Comparison of ENCODE assay signal across 17 mouse cellular contexts in the genomic region with DNA sequence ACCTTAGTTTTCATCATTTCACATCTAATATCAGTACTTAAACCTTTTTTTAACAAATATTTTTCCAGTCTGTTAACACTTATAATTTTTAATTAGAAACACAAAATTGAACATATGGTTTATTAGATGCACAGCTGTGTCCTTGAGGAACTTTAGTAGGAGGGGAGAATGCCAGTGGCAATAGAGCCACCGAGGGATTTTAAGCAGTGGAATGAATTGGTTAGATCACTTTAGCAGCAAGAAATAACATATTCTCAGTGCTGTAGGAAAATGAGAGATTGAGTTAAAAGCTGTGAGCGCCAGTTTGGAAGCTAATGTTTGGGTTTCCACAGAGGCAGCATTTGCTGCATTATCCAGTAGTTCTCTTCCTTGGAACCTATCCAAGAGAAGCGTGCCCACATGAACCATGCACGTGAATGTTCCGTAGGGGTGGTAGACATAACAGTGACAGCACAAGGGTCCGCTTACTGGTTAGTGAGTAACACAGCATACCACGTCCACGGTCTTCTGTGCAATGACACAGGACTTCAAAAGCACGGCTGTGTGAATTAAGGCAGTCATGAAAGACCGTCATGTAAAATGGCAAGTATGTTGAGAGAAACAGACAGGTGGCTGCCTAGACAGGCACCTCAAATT.
A peak's percentile ranks its signal among the peaks of the same experiment; 100 is the strongest.
DNase-seq lines count a peak whose midpoint lies in the region; ATAC-seq lines count a peak whose summit lies in the region.
"Had no signal": no experiment of that assay in that cellular context is flagged by ENCODE, and none has a peak within 500 bp of the region (broad histone marks: within the 10 kb centered on the region; RNA-seq: fewer than 3 reads in every experiment).

No protein-coding gene starts in this region.

- 0 out of 2 replicates have a peak, but pooled peaks have one; percentile 41 for ATAC-seq in forebrain, embryonic 13.5 days
- no peak for ATAC-seq in forebrain, embryonic 11.5 days (replicated peaks; ENCODE audit: low FRiP score)
- ATAC-seq in monocyte, adult 5-6 weeks (replicated peaks; ENCODE audit: insufficient number of reproducible peaks, low FRiP score, low TSS enrichment, poor library complexity, severe bottlenecking) = no peak

- H3K9ac ChIP-seq in forebrain, embryonic 13.5 days = no peak overlapping the region
- H3K9ac ChIP-seq in forebrain, embryonic 11.5 days (ENCODE audit: low read length) = no peak overlapping the region
- H3K9ac ChIP-seq: limb, embryonic 12.5 days; liver, embryonic 14.5 days had no signal

- 77% methylated on average over 10 of the region's 10 CpGs for WGBS in forebrain, embryonic 13.5 days
- 94% methylated on average over 10 of the region's 10 CpGs for WGBS in forebrain, embryonic 11.5 days

- H3K27ac ChIP-seq in forebrain, embryonic 13.5 days = peak overlapping the region; percentile 25; the same call in 1 of the 2 replicates
- no peak overlapping the region for H3K27ac ChIP-seq in forebrain, embryonic 11.5 days (ENCODE audit: low read depth, low read length)
- H3K27ac ChIP-seq: limb, embryonic 12.5 days; liver, embryonic 14.5 days had no signal

- H3K27me3 ChIP-seq in forebrain, embryonic 13.5 days = no peaks in the 10 kb centered on the region
- H3K27me3 ChIP-seq in forebrain, embryonic 11.5 days (ENCODE audit: control insufficient read depth, insufficient read depth, low read length) = no peaks in the 10 kb centered on the region
- H3K27me3 ChIP-seq: limb, embryonic 12.5 days; megakaryocyte, embryonic 14.5 days had no signal

- no peak overlapping the region for H3K4me3 ChIP-seq in forebrain, embryonic 13.5 days
- H3K4me3 ChIP-seq in forebrain, embryonic 11.5 days (ENCODE audit: low read depth, low read length) = no peak overlapping the region
- H3K4me3 ChIP-seq: erythroblast, embryonic 14.5 days; limb, embryonic 12.5 days; megakaryocyte, embryonic 14.5 days had no signal

- H3K9me3 ChIP-seq in forebrain, embryonic 13.5 days (replicated peaks) = no peaks in the 10 kb centered on the region
- H3K9me3 ChIP-seq in forebrain, embryonic 11.5 days (ENCODE audit: control insufficient read depth, low read length) = no peaks in the 10 kb centered on the region
- H3K9me3 ChIP-seq: limb, embryonic 12.5 days; megakaryocyte, embryonic 14.5 days had no signal

- no peaks in the 10 kb centered on the region for H3K4me1 ChIP-seq in forebrain, embryonic 13.5 days
- H3K4me1 ChIP-seq in forebrain, embryonic 11.5 days (replicated peaks; ENCODE audit: control insufficient read depth, insufficient read depth, low read length) = no peaks in the 10 kb centered on the region
- H3K4me1 ChIP-seq: limb, embryonic 12.5 days; megakaryocyte, embryonic 14.5 days had no signal

- no peak for DNase-seq in forebrain, embryonic 11.5 days (ENCODE audit: low spot score)
- DNase-seq in layer of hippocampus, adult 18-20 months (ENCODE audit: low spot score in 2 of 2) = peak; percentile 13 to 33
- no peak for DNase-seq in layer of hippocampus, postnatal 25 days (ENCODE audit: extremely low spot score in 1 of 2, low spot score in 1 of 2)
- DNase-seq in right cerebral cortex, postnatal 14 days = peak; percentile 23
- no peak for DNase-seq in right cerebral cortex, postnatal 25 days
- DNase-seq in urinary bladder, adult 2 months (ENCODE audit: low spot score) = no peak
- DNase-seq: adrenal gland, postnatal 14 days; cerebellum, postnatal 10 days; embryo, embryonic 11 days; gastrocnemius, postnatal 14 days; lung, postnatal 10 days had no signal

- H3K36me3 ChIP-seq in forebrain, embryonic 13.5 days (ENCODE audit: poor library complexity, severe bottlenecking) = peaks cover 26% of the 10 kb centered on the region
- H3K36me3 ChIP-seq in forebrain, embryonic 11.5 days (ENCODE audit: control insufficient read depth, insufficient read depth, low read length) = no peaks in the 10 kb centered on the region; the same call in 1 of the 2 replicates

- H3K4me2 ChIP-seq in forebrain, embryonic 13.5 days = no peak overlapping the region
- no peak overlapping the region for H3K4me2 ChIP-seq in forebrain, embryonic 11.5 days (ENCODE audit: low read depth, low read length, severe bottlenecking)
- H3K4me2 ChIP-seq: limb, embryonic 12.5 days had no signal

Comparison
In these comparisons a context has a peak if more than half of its experiments do, and no peak if none do; other contexts are left out.
1. DNase-seq: peak in layer of hippocampus, adult 18-20 months (2 of 2) and right cerebral cortex, postnatal 14 days (single experiment); none in forebrain, embryonic 11.5 days (single experiment), layer of hippocampus, postnatal 25 days (0 of 2), right cerebral cortex, postnatal 25 days (single experiment) and urinary bladder, adult 2 months (single experiment).